Mouse (Mus musculus): ENCODE results near the gene Ankrd6.
A peak's percentile ranks its signal among the peaks of the same experiment; 100 is the strongest.

The Ankrd6 gene

GRCm38 (mm10) chr4:32905913-32906312 is 44.7 kb downstream of the Ankrd6 start:
- no peak for DNase-seq (ENCODE audit: low spot score in 2 of 2)

- no peak for DNase-seq (ENCODE audit: low spot score in 2 of 2)
These were observed 45.3 kb downstream of the Ankrd6 start for GRCm38 (mm10) chr4:32905381-32905780.

GRCm38 (mm10) chr4:32903826-32904225 is 46.8 kb downstream of the Ankrd6 start:
- no peak for DNase-seq (ENCODE audit: low spot score in 2 of 2)

- no peak for DNase-seq (ENCODE audit: low spot score in 2 of 2)
These were observed 51.6 kb downstream of the Ankrd6 start for GRCm38 (mm10) chr4:32899051-32899450.

GRCm38 (mm10) chr4:32891341-32891740 is 59.3 kb downstream of the Ankrd6 start:
- no peak for DNase-seq (ENCODE audit: low spot score in 2 of 2)

- DNase-seq (ENCODE audit: low spot score in 2 of 2) = no peak
These were observed 59.9 kb downstream of the Ankrd6 start for GRCm38 (mm10) chr4:32890735-32891098.

- no peak for DNase-seq (ENCODE audit: low spot score in 2 of 2)
These were observed 60.5 kb downstream of the Ankrd6 start for GRCm38 (mm10) chr4:32889996-32890734.

GRCm38 (mm10) chr4:32889246-32889645 is 61.4 kb downstream of the Ankrd6 start:
- DNase-seq (ENCODE audit: low spot score in 2 of 2) = peak; percentile 56

- DNase-seq (ENCODE audit: low spot score in 2 of 2) = no peak
These were observed 64.2 kb downstream of the Ankrd6 start for GRCm38 (mm10) chr4:32886479-32886878.

GRCm38 (mm10) chr4:32884599-32884998 is 66.0 kb downstream of the Ankrd6 start:
- DNase-seq (ENCODE audit: low spot score in 2 of 2) = no peak

- DNase-seq (ENCODE audit: low spot score in 2 of 2) = no peak
These were observed 69.6 kb downstream of the Ankrd6 start for GRCm38 (mm10) chr4:32881001-32881400.

GRCm38 (mm10) chr4:32874669-32875068 is 76.0 kb downstream of the Ankrd6 start:
- no peak for DNase-seq (ENCODE audit: low spot score in 2 of 2)

- no peak for DNase-seq (ENCODE audit: low spot score in 2 of 2)
These were observed 78.4 kb downstream of the Ankrd6 start for GRCm38 (mm10) chr4:32872189-32872749.

GRCm38 (mm10) chr4:32869370-32869769 is 81.3 kb downstream of the Ankrd6 start:
- no peak for DNase-seq (ENCODE audit: low spot score in 2 of 2)

GRCm38 (mm10) chr4:32868858-32869257 is 81.8 kb downstream of the Ankrd6 start:
- DNase-seq (ENCODE audit: low spot score in 2 of 2) = no peak

- DNase-seq (ENCODE audit: low spot score in 2 of 2) = no peak
These were observed 82.2 kb downstream of the Ankrd6 start for GRCm38 (mm10) chr4:32868437-32868836.

GRCm38 (mm10) chr4:32867460-32867859 is 83.2 kb downstream of the Ankrd6 start:
- DNase-seq (ENCODE audit: low spot score in 2 of 2) = no peak

- DNase-seq (ENCODE audit: low spot score in 2 of 2) = no peak
These were observed 85.8 kb downstream of the Ankrd6 start for GRCm38 (mm10) chr4:32864867-32865242.

GRCm38 (mm10) chr4:32864131-32864866 is 86.3 kb downstream of the Ankrd6 start:
- DNase-seq (ENCODE audit: low spot score in 2 of 2) = no peak

GRCm38 (mm10) chr4:32863447-32864130 is 87.1 kb downstream of the Ankrd6 start:
- no peak for DNase-seq (ENCODE audit: low spot score in 2 of 2)

GRCm38 (mm10) chr4:32862751-32863446 is 87.7 kb downstream of the Ankrd6 start:
- DNase-seq (ENCODE audit: low spot score in 2 of 2) = no peak

Measured in frontal cortex, postnatal 10 days (tissue).